Mouse (Mus musculus): ENCODE data around the gene Pa2g4. TPM values are rescaled to one million over a fixed set of nuclear protein-coding genes. Genes with fewer than 3 reads are reported as not detected.
"Not testable (repeated sequence)": the region's sequence is repeated elsewhere in the genome, so short reads cannot be mapped to it uniquely, and the experiment has no call there.

The Pa2g4 gene
- polyA plus RNA-seq, 1 experiment from 2014 or later = 187 TPM

- not testable (repeated sequence) for ATAC-seq (ENCODE audit: low read depth); DNase-seq (ENCODE audit: low spot score)
- peak overlapping the region; percentile 99 for H3K9ac ChIP-seq (ENCODE audit: low read depth, low read length)
Observed at GRCm38 (mm10) chr10:128548051-128548791, 17.6 kb downstream of the Pa2g4 start.

GRCm38 (mm10) chr10:128547361-128548032 lies 18.3 kb downstream of the Pa2g4 start, which contains the start of gene Zc3h10:
Zc3h10 (minus strand) TSS chr10:128547774.
- peak within 1 kb of the TSS; percentile 83 for H3K4me3 ChIP-seq (ENCODE audit: low read depth, low read length)
- 0% methylated on average over 27 of the region's 50 CpGs for WGBS
- no peaks in the 10 kb centered on the region for H3K9me3 ChIP-seq (ENCODE audit: control insufficient read depth, low read length)

More at GRCm38 (mm10) chr10:128548051-128548791, 17.6 kb downstream of the Pa2g4 start:
- under 1% methylated on average over 19 of the region's 30 CpGs for WGBS
- H3K27me3 ChIP-seq (replicated peaks; ENCODE audit: control insufficient read depth, insufficient read depth, low read length); H3K9me3 ChIP-seq (ENCODE audit: control insufficient read depth, low read length); H3K4me1 ChIP-seq (ENCODE audit: control insufficient read depth, insufficient read depth, low read length): not testable (repeated sequence)
- H3K27ac ChIP-seq (replicated peaks; ENCODE audit: low read depth, low read length) = peak overlapping the region; percentile 99
- H3K4me3 ChIP-seq (ENCODE audit: low read depth, low read length) = peak overlapping the region; percentile 83
- H3K4me2 ChIP-seq (ENCODE audit: low read depth, low read length) = peak overlapping the region; percentile 85
- H3K36me3 ChIP-seq (ENCODE audit: control insufficient read depth, insufficient read depth, low read length) = peaks cover 27% of the 10 kb centered on the region

GRCm38 (mm10) chr10:128546787-128547186 lies 19.0 kb downstream of the Pa2g4 start:
- no peak for DNase-seq (ENCODE audit: low spot score)
- Histone ChIP-seq H3K27ac (replicated peaks; ENCODE audit: low read depth, low read length) (peak overlapping the region; percentile 99), H3K4me3 (ENCODE audit: low read depth, low read length) (peak overlapping the region; percentile 83), H3K4me2 (ENCODE audit: low read depth, low read length) (peak overlapping the region; percentile 85), H3K27me3 (replicated peaks; ENCODE audit: control insufficient read depth, insufficient read depth, low read length) (no peaks in the 10 kb centered on the region), H3K9me3 (ENCODE audit: control insufficient read depth, low read length) (no peaks in the 10 kb centered on the region), H3K4me1 (ENCODE audit: control insufficient read depth, insufficient read depth, low read length) (no peaks in the 10 kb centered on the region), H3K9ac (ENCODE audit: low read depth, low read length) (peak overlapping the region; percentile 99), H3K36me3 (ENCODE audit: control insufficient read depth, insufficient read depth, low read length) (peaks cover 39% of the 10 kb centered on the region)
- 17% methylated on average over 7 of the region's 7 CpGs for WGBS
- no peak for ATAC-seq (ENCODE audit: low read depth)

More at GRCm38 (mm10) chr10:128547361-128548032, 18.3 kb downstream of the Pa2g4 start, which contains the start of gene Zc3h10:
- Histone ChIP-seq H3K4me2 (ENCODE audit: low read depth, low read length) (peak within 1 kb of the TSS; percentile 85), H3K4me1 (ENCODE audit: control insufficient read depth, insufficient read depth, low read length) (no peaks in the 10 kb centered on the region), H3K27ac (replicated peaks; ENCODE audit: low read depth, low read length) (peak within 1 kb of the TSS; percentile 99), H3K9ac (ENCODE audit: low read depth, low read length) (peak within 1 kb of the TSS; percentile 99), H3K36me3 (ENCODE audit: control insufficient read depth, insufficient read depth, low read length) (peaks cover 34% of the 10 kb centered on the region), H3K27me3 (replicated peaks; ENCODE audit: control insufficient read depth, insufficient read depth, low read length) (no peaks in the 10 kb centered on the region)
- DNase-seq (ENCODE audit: low spot score) (peak; percentile 100), ATAC-seq (ENCODE audit: low read depth) (peak; percentile 94)

GRCm38 (mm10) chr10:128546361-128546760 lies 19.4 kb downstream of the Pa2g4 start:
- Histone ChIP-seq H3K27ac (replicated peaks; ENCODE audit: low read depth, low read length) (peak overlapping the region; percentile 99), H3K4me1 (ENCODE audit: control insufficient read depth, insufficient read depth, low read length) (no peaks in the 10 kb centered on the region), H3K9me3 (ENCODE audit: control insufficient read depth, low read length) (no peaks in the 10 kb centered on the region), H3K27me3 (replicated peaks; ENCODE audit: control insufficient read depth, insufficient read depth, low read length) (no peaks in the 10 kb centered on the region), H3K4me2 (ENCODE audit: low read depth, low read length) (peak overlapping the region; percentile 85), H3K9ac (ENCODE audit: low read depth, low read length) (peak overlapping the region; percentile 99), H3K4me3 (ENCODE audit: low read depth, low read length) (peak overlapping the region; percentile 83), H3K36me3 (ENCODE audit: control insufficient read depth, insufficient read depth, low read length) (peaks cover 41% of the 10 kb centered on the region)
- 14% methylated on average over 4 of the region's 4 CpGs for WGBS
- DNase-seq (ENCODE audit: low spot score) (peak; percentile 91), ATAC-seq (ENCODE audit: low read depth) (no peak)

GRCm38 (mm10) chr10:128545570-128545898 lies 20.3 kb downstream of the Pa2g4 start:
- H3K4me1 ChIP-seq (ENCODE audit: control insufficient read depth, insufficient read depth, low read length) = no peaks in the 10 kb centered on the region
- no peak overlapping the region for H3K27ac ChIP-seq (replicated peaks; ENCODE audit: low read depth, low read length)
- H3K27me3 ChIP-seq (replicated peaks; ENCODE audit: control insufficient read depth, insufficient read depth, low read length) = no peaks in the 10 kb centered on the region
- DNase-seq (ENCODE audit: low spot score) = no peak
- no peaks in the 10 kb centered on the region for H3K9me3 ChIP-seq (ENCODE audit: control insufficient read depth, low read length)
- 82% methylated on average over 3 of the region's 3 CpGs for WGBS
- H3K9ac ChIP-seq (ENCODE audit: low read depth, low read length) = no peak overlapping the region
- no peak overlapping the region for H3K4me2 ChIP-seq (ENCODE audit: low read depth, low read length)
- H3K36me3 ChIP-seq (ENCODE audit: control insufficient read depth, insufficient read depth, low read length) = peaks cover 44% of the 10 kb centered on the region
- no peak overlapping the region for H3K4me3 ChIP-seq (ENCODE audit: low read depth, low read length)
- ATAC-seq (ENCODE audit: low read depth) = no peak

- peaks cover 44% of the 10 kb centered on the region for H3K36me3 ChIP-seq (ENCODE audit: control insufficient read depth, insufficient read depth, low read length)
- H3K9ac ChIP-seq (ENCODE audit: low read depth, low read length) = no peak overlapping the region
- H3K27ac ChIP-seq (replicated peaks; ENCODE audit: low read depth, low read length) = no peak overlapping the region
- H3K9me3 ChIP-seq (ENCODE audit: control insufficient read depth, low read length) = no peaks in the 10 kb centered on the region
- H3K4me2 ChIP-seq (ENCODE audit: low read depth, low read length) = no peak overlapping the region
- ATAC-seq (ENCODE audit: low read depth) = no peak
- WGBS = 94% methylated on average over 37 of the region's 37 CpGs
- H3K4me3 ChIP-seq (ENCODE audit: low read depth, low read length) = no peak overlapping the region
- no peaks in the 10 kb centered on the region for H3K27me3 ChIP-seq (replicated peaks; ENCODE audit: control insufficient read depth, insufficient read depth, low read length)
- H3K4me1 ChIP-seq (ENCODE audit: control insufficient read depth, insufficient read depth, low read length) = no peaks in the 10 kb centered on the region
- DNase-seq (ENCODE audit: low spot score) = no peak
Observed at GRCm38 (mm10) chr10:128544674-128545569, 20.9 kb downstream of the Pa2g4 start.

- ATAC-seq (ENCODE audit: low read depth) (no peak), DNase-seq (ENCODE audit: low spot score) (no peak)
- H3K27me3 ChIP-seq (replicated peaks; ENCODE audit: control insufficient read depth, insufficient read depth, low read length) = no peaks in the 10 kb centered on the region
- H3K9ac ChIP-seq (ENCODE audit: low read depth, low read length) = peak overlapping the region; percentile 34; the same call in 1 of the 2 replicates
- no peaks in the 10 kb centered on the region for H3K9me3 ChIP-seq (ENCODE audit: control insufficient read depth, low read length)
- no peak overlapping the region for H3K4me2 ChIP-seq (ENCODE audit: low read depth, low read length)
- WGBS = 96% methylated on average over 15 of the region's 15 CpGs
- peaks cover 44% of the 10 kb centered on the region for H3K36me3 ChIP-seq (ENCODE audit: control insufficient read depth, insufficient read depth, low read length)
- H3K4me1 ChIP-seq (ENCODE audit: control insufficient read depth, insufficient read depth, low read length) = no peaks in the 10 kb centered on the region
- no peak overlapping the region for H3K27ac ChIP-seq (replicated peaks; ENCODE audit: low read depth, low read length)
- H3K4me3 ChIP-seq (ENCODE audit: low read depth, low read length) = no peak overlapping the region
Observed at GRCm38 (mm10) chr10:128544151-128544657, 21.6 kb downstream of the Pa2g4 start.

GRCm38 (mm10) chr10:128543100-128543499 lies 22.7 kb downstream of the Pa2g4 start:
- Histone ChIP-seq H3K27ac (replicated peaks; ENCODE audit: low read depth, low read length) (no peak overlapping the region), H3K9ac (ENCODE audit: low read depth, low read length) (no peak overlapping the region), H3K4me3 (ENCODE audit: low read depth, low read length) (no peak overlapping the region), H3K36me3 (ENCODE audit: control insufficient read depth, insufficient read depth, low read length) (peaks cover 44% of the 10 kb centered on the region), H3K4me1 (ENCODE audit: control insufficient read depth, insufficient read depth, low read length) (no peaks in the 10 kb centered on the region), H3K4me2 (ENCODE audit: low read depth, low read length) (no peak overlapping the region), H3K9me3 (ENCODE audit: control insufficient read depth, low read length) (no peaks in the 10 kb centered on the region), H3K27me3 (replicated peaks; ENCODE audit: control insufficient read depth, insufficient read depth, low read length) (no peaks in the 10 kb centered on the region)
- ATAC-seq (ENCODE audit: low read depth) (no peak), DNase-seq (ENCODE audit: low spot score) (no peak)
- 76% methylated on average over 2 of the region's 2 CpGs for WGBS
